Mouse (Mus musculus) hindbrain, embryonic 12.5 days (tissue): ENCODE data around the gene Colq. TPM values are rescaled to one million over a fixed set of nuclear protein-coding genes. Genes with fewer than 3 reads are reported as not detected.

Experiments
- ATAC-seq: fragments of 200-750 bp; cut with Nextera tagmentation; 2 replicates; pipeline ENCODE4 v1.8.0; 2017; ENCODE audit warnings: moderate TSS enrichment; ENCODE audit not compliant: low FRiP score
- H3K27ac ChIP-seq: fragments of 300-500 bp; sonication (generic); 2 replicates; pipeline ENCODE4 v1.5.1; 2016; ENCODE audit warnings: mild to moderate bottlenecking
- H3K27me3 ChIP-seq: fragments of 300-500 bp; sonication (generic); 2 replicates; pipeline ENCODE4 v1.6.1; 2016; ENCODE audit warnings: mild to moderate bottlenecking
- H3K36me3 ChIP-seq: fragments of 300-500 bp; sonication (generic); 2 replicates; pipeline ENCODE4 v1.6.1; 2016; ENCODE audit warnings: mild to moderate bottlenecking
- H3K4me1 ChIP-seq: fragments of 300-500 bp; sonication (generic); 2 replicates; pipeline ENCODE4 v1.6.1; 2016
- H3K4me2 ChIP-seq: fragments of 300-500 bp; sonication (generic); replicated peaks from 2 replicates; pipeline ENCODE4 v1.6.1; 2016; ENCODE audit warnings: mild to moderate bottlenecking
- H3K4me3 ChIP-seq: fragments of 300-500 bp; sonication (generic); 2 replicates; pipeline ENCODE4 v1.5.1; 2016; ENCODE audit warnings: mild to moderate bottlenecking
- H3K9ac ChIP-seq: fragments of 300-500 bp; sonication (generic); 2 replicates; pipeline ENCODE4 v1.6.1; 2016; ENCODE audit warnings: mild to moderate bottlenecking, moderate library complexity
- H3K9me3 ChIP-seq: fragments of 300-500 bp; sonication (generic); replicated peaks from 2 replicates; pipeline ENCODE4 v1.6.1; 2016; ENCODE audit warnings: mild to moderate bottlenecking
- WGBS: fragments of 180-500 bp; shearing (Covaris S2); methylation state at CpG from one replicate; pipeline ENCODE4 v1.1.7; 2016; 5-methylcytosine and 5-hydroxymethylcytosine counted together
- polyA plus RNA-seq: library from polyadenylated mRNA; unstranded; fragments of >200 nt; fragmentation: Nextera tagmentation; extraction: Ambion mirVana; gene quantifications from 2 replicates; pipeline ENCODE4 v1.2.1, GENCODE M21; 2016

Colq gene
- polyA plus RNA-seq, 1 experiment from 2014 or later: 0.18 TPM

GRCm38 (mm10) chr14:31601908-31602615 lies 10.9 kb upstream of the Colq start:
- Histone ChIP-seq H3K36me3 (no peaks in the 10 kb centered on the region), H3K27me3 (no peaks in the 10 kb centered on the region), H3K4me3 (no peak overlapping the region), H3K4me2 (no peak overlapping the region), H3K9ac (no peak overlapping the region), H3K9me3 (no peaks in the 10 kb centered on the region), H3K27ac (no peak overlapping the region), H3K4me1 (no peaks in the 10 kb centered on the region)
- ATAC-seq: no peak
- WGBS: 95% methylated on average over 14 of the region's 14 CpGs

GRCm38 (mm10) chr14:31597446-31597845 lies 6.3 kb upstream of the Colq start:
- no peaks in the 10 kb centered on the region for H3K36me3 ChIP-seq
- WGBS: 94% methylated on average over 4 of the region's 4 CpGs
- no peaks in the 10 kb centered on the region; the same call in 1 of the 2 replicates for H3K27me3 ChIP-seq
- no peak for ATAC-seq
- no peak overlapping the region for H3K4me3 ChIP-seq
- no peaks in the 10 kb centered on the region for H3K4me1 ChIP-seq
- no peak overlapping the region for H3K4me2 ChIP-seq
- no peak overlapping the region for H3K27ac ChIP-seq
- no peak overlapping the region for H3K9ac ChIP-seq
- H3K9me3 ChIP-seq: no peaks in the 10 kb centered on the region

- H3K27ac ChIP-seq: no peak overlapping the region
- H3K36me3 ChIP-seq: no peaks in the 10 kb centered on the region
- WGBS: 82% methylated on average over 7 of the region's 7 CpGs
- no peaks in the 10 kb centered on the region for H3K9me3 ChIP-seq
- H3K27me3 ChIP-seq: no peaks in the 10 kb centered on the region; the same call in 1 of the 2 replicates
- H3K4me1 ChIP-seq: no peaks in the 10 kb centered on the region
- no peak overlapping the region for H3K9ac ChIP-seq
- H3K4me3 ChIP-seq: no peak overlapping the region
- ATAC-seq: no peak
- no peak overlapping the region for H3K4me2 ChIP-seq
Measured at GRCm38 (mm10) chr14:31596408-31596807, 5.3 kb upstream of the Colq start.

GRCm38 (mm10) chr14:31594693-31595092 lies 3.5 kb upstream of the Colq start:
- H3K36me3 ChIP-seq: no peaks in the 10 kb centered on the region
- no peak overlapping the region for H3K27ac ChIP-seq
- no peaks in the 10 kb centered on the region for H3K9me3 ChIP-seq

GRCm38 (mm10) chr14:31593036-31593435 lies 1.9 kb upstream of the Colq start:
- Histone ChIP-seq H3K9me3 (no peaks in the 10 kb centered on the region), H3K27ac (no peak overlapping the region), H3K4me3 (no peak overlapping the region), H3K27me3 (no peaks in the 10 kb centered on the region; the same call in 1 of the 2 replicates), H3K4me2 (no peak overlapping the region), H3K9ac (no peak overlapping the region), H3K36me3 (no peaks in the 10 kb centered on the region), H3K4me1 (no peaks in the 10 kb centered on the region)
- 83% methylated on average over 2 of the region's 2 CpGs for WGBS
- ATAC-seq: no peak

More at GRCm38 (mm10) chr14:31594693-31595092, 3.5 kb upstream of the Colq start:
- no peak for ATAC-seq
- Histone ChIP-seq H3K4me3 (no peak overlapping the region), H3K9ac (no peak overlapping the region), H3K4me2 (no peak overlapping the region), H3K27me3 (no peaks in the 10 kb centered on the region; the same call in 1 of the 2 replicates), H3K4me1 (no peaks in the 10 kb centered on the region)
- 81% methylated on average over 3 of the region's 3 CpGs for WGBS

- H3K36me3 ChIP-seq: no peaks in the 10 kb centered on the region
- no peaks in the 10 kb centered on the region for H3K4me1 ChIP-seq
- no peaks in the 10 kb centered on the region for H3K27me3 ChIP-seq
- H3K9me3 ChIP-seq: no peaks in the 10 kb centered on the region
- H3K4me2 ChIP-seq: no peak overlapping the region
- H3K4me3 ChIP-seq: no peak overlapping the region
- WGBS: 83% methylated on average over 8 of the region's 8 CpGs
- ATAC-seq: no peak
- no peak overlapping the region for H3K27ac ChIP-seq
- H3K9ac ChIP-seq: no peak overlapping the region
Measured at GRCm38 (mm10) chr14:31586451-31586850, 4.7 kb downstream of the Colq start.

GRCm38 (mm10) chr14:31583082-31583481 lies 8.1 kb downstream of the Colq start:
- no peaks in the 10 kb centered on the region for H3K36me3 ChIP-seq
- 89% methylated on average over 7 of the region's 9 CpGs for WGBS
- no peak overlapping the region for H3K4me2 ChIP-seq
- no peak overlapping the region for H3K27ac ChIP-seq
- H3K9me3 ChIP-seq: no peaks in the 10 kb centered on the region
- no peak for ATAC-seq
- no peaks in the 10 kb centered on the region for H3K27me3 ChIP-seq
- no peaks in the 10 kb centered on the region for H3K4me1 ChIP-seq
- no peak overlapping the region for H3K9ac ChIP-seq
- no peak overlapping the region for H3K4me3 ChIP-seq

- Histone ChIP-seq H3K27ac (no peak overlapping the region), H3K27me3 (no peaks in the 10 kb centered on the region), H3K9ac (no peak overlapping the region), H3K4me1 (peaks cover 2% of the 10 kb centered on the region; the same call in 1 of the 2 replicates), H3K9me3 (no peaks in the 10 kb centered on the region), H3K4me2 (no peak overlapping the region), H3K36me3 (no peaks in the 10 kb centered on the region), H3K4me3 (no peak overlapping the region)
- no peak for ATAC-seq
- 66% methylated on average over 9 of the region's 9 CpGs for WGBS
Measured at GRCm38 (mm10) chr14:31577966-31578735, 13.0 kb downstream of the Colq start.

- Histone ChIP-seq H3K27me3 (no peaks in the 10 kb centered on the region), H3K9me3 (no peaks in the 10 kb centered on the region), H3K4me1 (peaks cover 2% of the 10 kb centered on the region; the same call in 1 of the 2 replicates), H3K4me2 (no peak overlapping the region), H3K9ac (no peak overlapping the region), H3K4me3 (no peak overlapping the region), H3K27ac (no peak overlapping the region), H3K36me3 (no peaks in the 10 kb centered on the region)
- WGBS: 58% methylated on average over 10 of the region's 10 CpGs
- no peak for ATAC-seq
Measured at GRCm38 (mm10) chr14:31576846-31577697, 14.1 kb downstream of the Colq start.

GRCm38 (mm10) chr14:31575866-31576265 lies 15.3 kb downstream of the Colq start:
- H3K36me3 ChIP-seq: no peaks in the 10 kb centered on the region
- H3K9me3 ChIP-seq: no peaks in the 10 kb centered on the region
- ATAC-seq: no peak
- H3K4me2 ChIP-seq: no peak overlapping the region
- 74% methylated on average over 9 of the region's 9 CpGs for WGBS
- H3K9ac ChIP-seq: no peak overlapping the region
- H3K4me1 ChIP-seq: peaks cover 2% of the 10 kb centered on the region; the same call in 1 of the 2 replicates
- no peak overlapping the region for H3K4me3 ChIP-seq
- H3K27me3 ChIP-seq: no peaks in the 10 kb centered on the region
- no peak overlapping the region for H3K27ac ChIP-seq

GRCm38 (mm10) chr14:31574903-31575665 lies 16.1 kb downstream of the Colq start:
- H3K9me3 ChIP-seq: no peaks in the 10 kb centered on the region
- 90% methylated on average over 18 of the region's 18 CpGs for WGBS
- no peak overlapping the region for H3K4me2 ChIP-seq
- no peaks in the 10 kb centered on the region for H3K36me3 ChIP-seq
- H3K4me3 ChIP-seq: no peak overlapping the region
- ATAC-seq: no peak
- no peaks in the 10 kb centered on the region for H3K27me3 ChIP-seq
- H3K9ac ChIP-seq: no peak overlapping the region
- H3K27ac ChIP-seq: no peak overlapping the region
- H3K4me1 ChIP-seq: peaks cover 2% of the 10 kb centered on the region; the same call in 1 of the 2 replicates
